Mouse (Mus musculus): ENCODE data around the gene Wdr93. TPM values are rescaled to one million over a fixed set of nuclear protein-coding genes. Genes with fewer than 3 reads are reported as not detected.
"Not testable (repeated sequence)": the region's sequence is repeated elsewhere in the genome, so short reads cannot be mapped to it uniquely, and the experiment has no call there.

Gene Wdr93
- total and polyA plus RNA-seq, 2 experiments from 2014 or later: 0.27 to 0.32 TPM

GRCm38 (mm10) chr7:79786295-79786694, 43.3 kb downstream of the Wdr93 start:
- ATAC-seq (ENCODE audit: low FRiP score): no peak
- WGBS: 19% methylated on average over 6 of the region's 6 CpGs
- no peak overlapping the region for H3K27ac ChIP-seq (ENCODE audit: low read depth, low read length)

DNA sequence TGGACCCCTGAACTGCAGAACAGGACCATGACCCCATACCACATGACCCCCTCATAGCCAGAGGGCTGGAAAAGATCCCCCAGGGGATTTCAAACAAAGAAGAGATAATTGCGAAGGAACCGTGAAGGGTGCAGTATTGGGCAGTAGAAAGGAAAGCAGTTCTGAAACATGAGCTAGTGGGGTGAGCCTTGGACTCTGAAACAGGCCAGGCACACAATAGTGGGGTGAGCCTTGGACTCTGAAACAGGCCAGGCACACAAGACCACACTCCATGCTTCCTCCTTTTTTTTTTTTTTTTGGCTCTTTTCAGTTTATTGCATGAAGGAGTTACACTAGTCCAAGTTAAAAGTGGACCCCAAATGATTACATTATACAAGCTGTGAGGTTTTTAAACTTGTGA, 46.8 kb downstream of the Wdr93 start:
- H3K4me2 ChIP-seq (ENCODE audit: low read depth, low read length, poor library complexity, severe bottlenecking); H3K9ac ChIP-seq (replicated peaks; ENCODE audit: low read length, poor library complexity, severe bottlenecking); DNase-seq (ENCODE audit: low spot score); H3K9me3 ChIP-seq (ENCODE audit: low read length); H3K4me1 ChIP-seq (ENCODE audit: insufficient read depth, low read length); H3K36me3 ChIP-seq (ENCODE audit: insufficient read depth, low read length); H3K4me3 ChIP-seq (ENCODE audit: low read depth, low read length); H3K27ac ChIP-seq (ENCODE audit: low read depth, low read length); ATAC-seq (ENCODE audit: low FRiP score): not testable (repeated sequence)
- H3K27me3 ChIP-seq (ENCODE audit: insufficient read depth, low read length): peaks cover 27% of the 10 kb centered on the region
- WGBS: 31% methylated on average over 2 of the region's 2 CpGs

More at GRCm38 (mm10) chr7:79786295-79786694, 43.3 kb downstream of the Wdr93 start:
- no peak overlapping the region for H3K4me2 ChIP-seq (ENCODE audit: low read depth, low read length, poor library complexity, severe bottlenecking)
- no peak overlapping the region for H3K4me3 ChIP-seq (ENCODE audit: low read depth, low read length)
- H3K36me3 ChIP-seq (ENCODE audit: insufficient read depth, low read length): no peaks in the 10 kb centered on the region
- H3K27me3 ChIP-seq (ENCODE audit: insufficient read depth, low read length): peaks cover 5% of the 10 kb centered on the region; the same call in 1 of the 2 replicates
- DNase-seq (ENCODE audit: low spot score): peak; percentile 71
- TF ChIP-seq CTCF (IDR thresholded peaks at IDR 0.05): peak; percentile 75
- no peaks in the 10 kb centered on the region for H3K4me1 ChIP-seq (ENCODE audit: insufficient read depth, low read length)
- H3K9ac ChIP-seq (replicated peaks; ENCODE audit: low read length, poor library complexity, severe bottlenecking): no peak overlapping the region
- no peaks in the 10 kb centered on the region for H3K9me3 ChIP-seq (ENCODE audit: low read length)

GRCm38 (mm10) chr7:79792635-79793421, 49.9 kb downstream of the Wdr93 start:
- H3K4me1 ChIP-seq (ENCODE audit: insufficient read depth, low read length): 0 out of 2 replicates have a peak, but pooled peaks cover 3% of the 10 kb centered on the region
- ATAC-seq (ENCODE audit: low FRiP score): peak; percentile 67
- no peaks in the 10 kb centered on the region for H3K36me3 ChIP-seq (ENCODE audit: insufficient read depth, low read length)
- peak overlapping the region; percentile 72 for H3K4me2 ChIP-seq (ENCODE audit: low read depth, low read length, poor library complexity, severe bottlenecking)
- peak overlapping the region; percentile 57 for H3K9ac ChIP-seq (replicated peaks; ENCODE audit: low read length, poor library complexity, severe bottlenecking)
- peak; percentile 40 for DNase-seq (ENCODE audit: low spot score)
- H3K27me3 ChIP-seq (ENCODE audit: insufficient read depth, low read length): peaks cover 27% of the 10 kb centered on the region
- H3K4me3 ChIP-seq (ENCODE audit: low read depth, low read length): peak overlapping the region; percentile 44
- 2% methylated on average over 79 of the region's 80 CpGs for WGBS
- no peaks in the 10 kb centered on the region for H3K9me3 ChIP-seq (ENCODE audit: low read length)
- TF ChIP-seq CTCF (IDR thresholded peaks at IDR 0.05): peak; percentile 68
- no peak overlapping the region for H3K27ac ChIP-seq (ENCODE audit: low read depth, low read length)

- Histone ChIP-seq H3K9me3 (ENCODE audit: low read length) (no peaks in the 10 kb centered on the region), H3K4me1 (ENCODE audit: insufficient read depth, low read length) (0 out of 2 replicates have a peak, but pooled peaks cover 3% of the 10 kb centered on the region), H3K4me3 (ENCODE audit: low read depth, low read length) (peak within 1 kb of the TSS; percentile 44), H3K9ac (replicated peaks; ENCODE audit: low read length, poor library complexity, severe bottlenecking) (peak within 1 kb of the TSS; percentile 57), H3K27ac (ENCODE audit: low read depth, low read length) (no peak within 1 kb of the TSS), H3K27me3 (ENCODE audit: insufficient read depth, low read length) (peaks cover 27% of the 10 kb centered on the region), H3K4me2 (ENCODE audit: low read depth, low read length, poor library complexity, severe bottlenecking) (peak within 1 kb of the TSS; percentile 72), H3K36me3 (ENCODE audit: insufficient read depth, low read length) (no peaks in the 10 kb centered on the region)
- 75% methylated on average over 6 of the region's 6 CpGs for WGBS
- TF ChIP-seq CTCF (IDR thresholded peaks at IDR 0.05): no peak
- ATAC-seq (ENCODE audit: low FRiP score): no peak
- no peak for DNase-seq (ENCODE audit: low spot score)
These were observed 50.7 kb downstream of the Wdr93 start, which contains the start of gene Mesp1 for GRCm38 (mm10) chr7:79793688-79794087. Gene Mesp1 (minus strand): TSS chr7:79793788.

DNA sequence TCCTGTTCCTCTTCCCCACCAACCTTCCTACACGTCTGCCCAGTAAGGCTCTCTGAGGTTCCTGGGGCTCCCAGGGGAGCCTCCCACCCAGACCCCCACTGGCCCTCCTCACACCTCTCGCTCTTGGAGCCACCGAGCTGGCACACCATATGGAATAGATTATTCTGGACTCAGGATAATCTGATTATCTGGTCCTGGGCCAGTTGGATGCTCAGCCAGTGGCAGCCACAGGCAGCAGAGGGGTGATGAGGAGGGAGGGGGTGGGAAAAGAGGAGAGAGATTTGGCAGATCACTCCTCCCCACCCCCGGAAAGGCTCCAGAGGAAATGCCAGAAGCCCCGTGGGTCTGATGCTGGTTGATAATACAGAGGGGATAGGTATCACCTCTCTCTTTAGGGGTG, 55.6 kb downstream of the Wdr93 start:
- H3K4me2 ChIP-seq (ENCODE audit: low read depth, low read length, poor library complexity, severe bottlenecking): no peak overlapping the region
- no peak overlapping the region for H3K9ac ChIP-seq (replicated peaks; ENCODE audit: low read length, poor library complexity, severe bottlenecking)
- H3K9me3 ChIP-seq (ENCODE audit: low read length): no peaks in the 10 kb centered on the region
- H3K27me3 ChIP-seq (ENCODE audit: insufficient read depth, low read length): peaks cover 3% of the 10 kb centered on the region
- 20% methylated on average over 5 of the region's 5 CpGs for WGBS
- DNase-seq (ENCODE audit: low spot score) (no peak), ATAC-seq (ENCODE audit: low FRiP score) (no peak)
- H3K36me3 ChIP-seq (ENCODE audit: insufficient read depth, low read length): no peaks in the 10 kb centered on the region
- no peak overlapping the region for H3K27ac ChIP-seq (ENCODE audit: low read depth, low read length)
- TF ChIP-seq CTCF (IDR thresholded peaks at IDR 0.05): no peak
- H3K4me3 ChIP-seq (ENCODE audit: low read depth, low read length): no peak overlapping the region
- no peaks in the 10 kb centered on the region for H3K4me1 ChIP-seq (ENCODE audit: insufficient read depth, low read length)

GRCm38 (mm10) chr7:79799048-79799447, 56.1 kb downstream of the Wdr93 start:
- Histone ChIP-seq H3K4me2 (ENCODE audit: low read depth, low read length, poor library complexity, severe bottlenecking) (no peak overlapping the region), H3K9ac (replicated peaks; ENCODE audit: low read length, poor library complexity, severe bottlenecking) (no peak overlapping the region), H3K4me1 (ENCODE audit: insufficient read depth, low read length) (no peaks in the 10 kb centered on the region), H3K27ac (ENCODE audit: low read depth, low read length) (no peak overlapping the region), H3K36me3 (ENCODE audit: insufficient read depth, low read length) (no peaks in the 10 kb centered on the region), H3K27me3 (ENCODE audit: insufficient read depth, low read length) (no peaks in the 10 kb centered on the region), H3K4me3 (ENCODE audit: low read depth, low read length) (no peak overlapping the region), H3K9me3 (ENCODE audit: low read length) (no peaks in the 10 kb centered on the region)
- TF ChIP-seq CTCF (IDR thresholded peaks at IDR 0.05): peak; percentile 86
- WGBS: 5% methylated on average over 8 of the region's 8 CpGs
- DNase-seq (ENCODE audit: low spot score) (peak; percentile 77), ATAC-seq (ENCODE audit: low FRiP score) (no peak)

Measured in midbrain, postnatal 0 days (tissue).